Mouse (Mus musculus) yolk sac, embryonic 10.5 days (tissue): ENCODE results near the gene Taar6.

ENCODE experiments used
- DNase-seq: peaks from one replicate; pipeline ENCODE4 v3.0.0-alpha.2; 2017; ENCODE audit warnings: low spot score

Gene Taar6

GRCm38 (mm10) chr10:23937613-23938012, 47.8 kb downstream of the Taar6 start:
- no peak for DNase-seq
